Mouse (Mus musculus) myocyte (in vitro differentiated cells): ENCODE data around the gene Fam129b. TPM values are rescaled to one million over a fixed set of nuclear protein-coding genes. Genes with fewer than 3 reads are reported as not detected.

Source experiments
- H3K27me3 ChIP-seq: one replicate; pipeline ENCODE4 v1.6.1; 2011; ENCODE audit not compliant: control insufficient read depth, insufficient read depth, insufficient read length
- H3K36me3 ChIP-seq: one replicate; pipeline ENCODE4 v1.6.1; 2011; ENCODE audit not compliant: control insufficient read depth, insufficient read depth
- H3K4me2 ChIP-seq: one replicate; pipeline ENCODE4 v1.6.1; 2011; ENCODE audit warnings: low read depth, control low read depth
- H3K4me3 ChIP-seq: one replicate; pipeline ENCODE4 v1.5.1; 2011; ENCODE audit warnings: mild to moderate bottlenecking, control low read depth, moderate library complexity
- H3K79me2 ChIP-seq: one replicate; pipeline ENCODE4 v1.6.1; 2011; ENCODE audit not compliant: control insufficient read depth, insufficient read depth
- H3ac ChIP-seq: one replicate; pipeline ENCODE4 v1.6.1; 2011; ENCODE audit not compliant: control insufficient read depth, insufficient read length
- CEBPB ChIP-seq: IDR thresholded peaks from 2 replicates; pipeline ENCODE4 v1.6.1; 2011; ENCODE audit warnings: mild to moderate bottlenecking, moderate library complexity; ENCODE audit not compliant: poor library complexity, insufficient read depth, severe bottlenecking
- E2F4 ChIP-seq: IDR thresholded peaks from one replicate; pipeline ENCODE4 v1.6.1; 2011; ENCODE audit warnings: mild to moderate bottlenecking, control low read depth, moderate library complexity; ENCODE audit not compliant: insufficient read depth
- MAX ChIP-seq: IDR thresholded peaks from one replicate; pipeline ENCODE4 v1.6.1; 2011; ENCODE audit warnings: low read depth, mild to moderate bottlenecking, control low read depth
- MYOD1 ChIP-seq, 3 experiments: IDR thresholded peaks; one replicate each; pipeline ENCODE4 v1.6.1; 2011; ENCODE audit warnings: control low read depth in 2 of 3, low read depth in 2 of 3, mild to moderate bottlenecking in 2 of 3, moderate library complexity in 1 of 3; ENCODE audit not compliant: insufficient read length in 2 of 3, control insufficient read depth in 1 of 3
- MYOG ChIP-seq, 3 experiments: IDR thresholded peaks; one replicate each; pipeline ENCODE4 v1.6.1; 2011; ENCODE audit warnings: control low read depth in 2 of 3, low read depth in 2 of 3, mild to moderate bottlenecking in 2 of 3; ENCODE audit not compliant: insufficient read length in 2 of 3, control insufficient read depth in 1 of 3, insufficient read depth in 1 of 3
- POLR2A ChIP-seq: IDR thresholded peaks from one replicate; pipeline ENCODE4 v1.6.1; 2011; ENCODE audit warnings: low read depth, mild to moderate bottlenecking, control low read depth, moderate library complexity; ENCODE audit not compliant: insufficient read length
- POLR2AphosphoS2 ChIP-seq: IDR thresholded peaks from one replicate; pipeline ENCODE4 v1.6.1; 2011; ENCODE audit warnings: low read depth, control low read depth; ENCODE audit not compliant: insufficient read length
- REST ChIP-seq: IDR thresholded peaks from one replicate; pipeline ENCODE4 v1.6.1; 2011; ENCODE audit warnings: mild to moderate bottlenecking, control low read depth, moderate library complexity; ENCODE audit not compliant: insufficient read depth, insufficient read length
- SRF ChIP-seq: IDR thresholded peaks from one replicate; pipeline ENCODE4 v1.6.1; 2011; ENCODE audit warnings: low read depth; ENCODE audit not compliant: control insufficient read depth, insufficient read length
- TCF12 ChIP-seq: IDR thresholded peaks from one replicate; pipeline ENCODE4 v1.6.1; 2011; ENCODE audit warnings: mild to moderate bottlenecking, control low read depth; ENCODE audit not compliant: poor library complexity, insufficient read depth, severe bottlenecking
- TCF3 ChIP-seq: IDR thresholded peaks from one replicate; pipeline ENCODE4 v1.6.1; 2011; ENCODE audit warnings: low read depth, control low read depth; ENCODE audit not compliant: insufficient read length
- USF1 ChIP-seq: IDR thresholded peaks from one replicate; pipeline ENCODE4 v1.6.1; 2011; ENCODE audit warnings: low read depth, mild to moderate bottlenecking, control low read depth, moderate library complexity
- polyA plus RNA-seq: library from polyadenylated mRNA; unstranded; fragments of >200 nt; fragmentation: generic; extraction: Trizol; gene quantifications from one replicate; pipeline ENCODE4 v1.2.1, GENCODE M21; 2012; ENCODE audit warnings: missing spikeins

The Fam129b gene
- polyA plus RNA-seq, 1 experiment = 204 TPM

DNA sequence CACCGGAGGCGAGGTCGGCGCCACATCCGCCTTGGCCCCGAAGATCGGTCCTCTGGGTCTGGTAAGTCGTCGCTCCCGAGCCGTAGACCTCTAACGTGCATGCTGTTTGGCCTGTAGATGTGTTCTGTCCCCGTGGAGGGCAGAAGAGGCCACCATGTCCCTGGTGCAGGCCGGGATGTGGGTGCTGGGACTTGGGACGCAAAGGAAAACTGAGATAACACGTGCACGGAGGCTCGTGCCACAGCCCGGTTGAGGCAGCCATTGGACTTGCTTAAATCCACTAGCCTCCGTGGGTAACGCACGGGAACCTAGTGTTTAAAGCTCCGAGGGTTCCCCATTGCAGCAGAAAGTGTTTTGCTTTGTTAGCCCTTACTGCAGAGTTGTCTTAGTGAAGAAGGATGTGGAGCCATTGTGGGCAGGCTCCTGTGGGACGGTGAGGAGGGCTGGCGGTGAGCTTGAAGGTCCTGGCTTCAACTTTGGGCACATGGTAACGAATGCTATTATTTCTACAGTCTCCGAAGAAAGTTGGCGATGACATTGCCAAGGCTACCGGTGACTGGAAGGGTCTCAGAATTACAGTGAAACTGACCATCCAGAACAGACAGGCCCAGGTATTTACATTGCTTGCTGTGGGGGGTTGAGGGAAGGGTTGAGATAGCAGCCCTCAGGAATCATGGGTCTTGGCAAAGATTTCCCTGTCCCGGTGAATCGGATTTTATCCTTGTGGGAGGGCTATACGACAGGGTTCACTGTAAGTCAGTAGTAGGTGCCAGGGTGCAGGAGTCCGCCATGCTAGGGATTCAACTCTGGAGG is 86.4 kb downstream of the Fam129b start:
- Histone ChIP-seq H3K4me3 (peak overlapping the region; percentile 96), H3K27me3 (no peaks in the 10 kb centered on the region), H3K4me2 (peak overlapping the region; percentile 90), H3K79me2 (peaks cover 28% of the 10 kb centered on the region), H3K36me3 (peaks cover 26% of the 10 kb centered on the region), H3ac (peak overlapping the region; percentile 52)
- TF ChIP-seq E2F4 (no peak), MYOG (IDR thresholded peaks at IDR 0.05; ENCODE audit: control insufficient read depth in 1 of 3, insufficient read depth in 1 of 3, insufficient read length in 2 of 3, low read depth in 2 of 3) (no peak), SRF (no peak)

GRCm38 (mm10) chr2:32962875-32963220 is 86.9 kb downstream of the Fam129b start:
- Histone ChIP-seq H3K79me2 (peaks cover 28% of the 10 kb centered on the region), H3K27me3 (no peaks in the 10 kb centered on the region), H3K4me3 (peak overlapping the region; percentile 96), H3K4me2 (peak overlapping the region; percentile 90), H3K36me3 (peaks cover 26% of the 10 kb centered on the region), H3ac (peak overlapping the region; percentile 52)
- TF ChIP-seq MYOD1 (IDR thresholded peaks at IDR 0.05; ENCODE audit: control insufficient read depth in 1 of 3, insufficient read length in 2 of 3, low read depth in 2 of 3) (no peak), E2F4 (no peak), POLR2A (no peak), REST (no peak), TCF3 (no peak), POLR2AphosphoS2 (no peak), SRF (no peak), MYOG (IDR thresholded peaks at IDR 0.05; ENCODE audit: control insufficient read depth in 1 of 3, insufficient read depth in 1 of 3, insufficient read length in 2 of 3, low read depth in 2 of 3) (no peak), MAX (no peak), CEBPB (no peak)

DNA sequence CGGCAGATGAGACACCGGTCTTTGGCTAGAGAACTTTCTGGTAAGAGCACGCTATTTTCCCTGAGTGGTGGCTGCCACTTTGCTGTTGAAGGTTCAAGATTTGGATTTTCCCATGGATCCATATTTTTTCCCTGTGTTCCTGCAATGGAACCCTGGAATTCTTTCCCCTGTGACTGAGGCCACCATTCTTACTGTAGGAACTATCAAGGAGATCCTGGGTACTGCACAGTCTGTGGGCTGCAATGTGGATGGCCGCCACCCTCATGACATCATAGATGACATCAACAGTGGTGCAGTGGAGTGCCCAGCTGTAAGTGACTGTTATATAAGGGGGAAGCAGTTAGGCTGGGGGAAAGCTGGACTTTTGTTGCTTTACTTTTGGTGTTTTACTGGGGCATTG is 87.6 kb downstream of the Fam129b start:
- Histone ChIP-seq H3K79me2 (peaks cover 28% of the 10 kb centered on the region), H3K4me2 (peak overlapping the region; percentile 90), H3K4me3 (peak overlapping the region; percentile 96), H3K36me3 (peaks cover 26% of the 10 kb centered on the region), H3K27me3 (no peaks in the 10 kb centered on the region), H3ac (no peak overlapping the region)
- TF ChIP-seq TCF12 (no peak), TCF3 (no peak), MYOG (IDR thresholded peaks at IDR 0.05; ENCODE audit: control insufficient read depth in 1 of 3, insufficient read depth in 1 of 3, insufficient read length in 2 of 3, low read depth in 2 of 3) (no peak), POLR2AphosphoS2 (no peak), CEBPB (no peak), POLR2A (no peak), SRF (no peak), MAX (no peak), USF1 (no peak), REST (no peak), E2F4 (no peak), MYOD1 (IDR thresholded peaks at IDR 0.05; ENCODE audit: control insufficient read depth in 1 of 3, insufficient read length in 2 of 3, low read depth in 2 of 3) (no peak)

- peak overlapping the region; percentile 90 for H3K4me2 ChIP-seq
- peaks cover 26% of the 10 kb centered on the region for H3K36me3 ChIP-seq
- peaks cover 28% of the 10 kb centered on the region for H3K79me2 ChIP-seq
- TF ChIP-seq POLR2AphosphoS2 (no peak), MYOD1 (IDR thresholded peaks at IDR 0.05; ENCODE audit: control insufficient read depth in 1 of 3, insufficient read length in 2 of 3, low read depth in 2 of 3) (no peak), POLR2A (no peak), MYOG (IDR thresholded peaks at IDR 0.05; ENCODE audit: control insufficient read depth in 1 of 3, insufficient read depth in 1 of 3, insufficient read length in 2 of 3, low read depth in 2 of 3) (no peak), SRF (no peak), CEBPB (no peak), USF1 (no peak), REST (no peak)
- no peaks in the 10 kb centered on the region for H3K27me3 ChIP-seq
- H3K4me3 ChIP-seq = peak overlapping the region; percentile 96
- H3ac ChIP-seq = no peak overlapping the region
Measured at GRCm38 (mm10) chr2:32963981-32964380, 88.1 kb downstream of the Fam129b start.
